Mouse (Mus musculus) kidney, adult 2 months (tissue): Measurements from ENCODE around the gene Adgrl2.

Experiments
- CTCF ChIP-seq: fragments of 200-500 bp; conservative IDR thresholded peaks from 2 replicates; pipeline ENCODE4 v1.5.1; 2011; ENCODE audit warnings: low read depth, mild to moderate bottlenecking, control low read depth, low read length, moderate library complexity, mixed read lengths; ENCODE audit not compliant: insufficient read depth, insufficient read length
- POLR2A ChIP-seq: fragments of 200-500 bp; IDR thresholded peaks from one replicate; pipeline ENCODE4 v1.6.1; 2011; ENCODE audit warnings: low read depth, low read length, control low read depth

DNA sequence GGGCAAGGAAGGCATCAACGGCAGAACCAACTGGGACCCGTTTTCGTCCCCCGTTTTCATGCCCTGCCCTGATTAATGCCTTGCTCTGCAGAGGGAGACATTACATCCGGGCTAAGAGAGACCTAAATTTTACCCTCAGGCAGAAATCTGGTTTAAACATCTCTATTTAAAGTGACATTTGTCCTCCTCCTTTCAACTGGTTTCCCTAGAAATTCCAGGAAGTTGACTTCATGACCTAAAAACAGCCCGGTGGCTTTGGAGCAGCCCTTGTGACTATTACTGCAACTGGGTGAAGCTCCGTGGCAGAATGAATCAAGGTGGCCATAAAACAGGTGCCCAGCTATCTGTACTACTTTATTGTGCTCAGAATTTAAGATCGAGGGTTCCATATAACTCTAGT is 8.6 kb downstream of the Adgrl2 start:
- TF ChIP-seq CTCF (no peak), POLR2A (no peak)
